Mouse (Mus musculus): ENCODE data around the gene Tubb4b. TPM values are rescaled to one million over a fixed set of nuclear protein-coding genes. Genes with fewer than 3 reads are reported as not detected.
A peak's percentile ranks its signal among the peaks of the same experiment; 100 is the strongest.

The Tubb4b gene
- polyA plus RNA-seq, 1 experiment from 2014 or later, result 429 TPM

DNA sequence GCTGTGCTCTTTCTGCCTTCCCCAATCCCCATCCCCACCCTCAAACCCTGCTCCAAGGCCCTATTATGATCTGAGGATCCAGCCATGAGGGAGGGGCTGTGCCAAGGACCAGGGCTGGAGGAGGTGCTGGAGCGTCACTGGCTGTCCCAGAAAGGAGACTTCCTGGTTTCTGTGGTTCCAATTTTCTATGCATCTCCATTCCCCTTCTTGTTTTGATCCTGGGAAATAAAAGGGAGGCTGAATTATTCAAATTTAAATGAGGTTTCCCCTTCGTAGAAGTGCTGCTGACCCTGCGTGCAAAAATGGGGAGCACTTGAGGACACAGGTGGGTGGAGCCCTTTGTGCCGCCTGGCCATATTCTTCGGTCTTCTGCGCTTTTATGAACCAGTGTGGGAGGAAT lies 41.8 kb downstream of the Tubb4b start:
- ATAC-seq (ENCODE audit: low read depth) (no peak), DNase-seq (ENCODE audit: low spot score) (no peak)
- H3K4me3 ChIP-seq (ENCODE audit: low read depth, low read length), result peak overlapping the region; percentile 57
- peaks cover 15% of the 10 kb centered on the region; the same call in 1 of the 2 replicates for H3K4me1 ChIP-seq (ENCODE audit: control insufficient read depth, insufficient read depth, low read length)
- no peaks in the 10 kb centered on the region for H3K36me3 ChIP-seq (ENCODE audit: control insufficient read depth, insufficient read depth, low read length)
- H3K4me2 ChIP-seq (ENCODE audit: low read depth, low read length), result peak overlapping the region; percentile 85
- no peak overlapping the region for H3K27ac ChIP-seq (replicated peaks; ENCODE audit: low read depth, low read length)
- WGBS, result 28% methylated on average over 6 of the region's 6 CpGs
- H3K27me3 ChIP-seq (replicated peaks; ENCODE audit: control insufficient read depth, insufficient read depth, low read length), result peaks cover 66% of the 10 kb centered on the region
- H3K9ac ChIP-seq (ENCODE audit: low read depth, low read length), result 0 out of 2 replicates have a peak overlapping the region, but pooled peaks have one; percentile 35
- no peaks in the 10 kb centered on the region for H3K9me3 ChIP-seq (ENCODE audit: control insufficient read depth, low read length)

DNA sequence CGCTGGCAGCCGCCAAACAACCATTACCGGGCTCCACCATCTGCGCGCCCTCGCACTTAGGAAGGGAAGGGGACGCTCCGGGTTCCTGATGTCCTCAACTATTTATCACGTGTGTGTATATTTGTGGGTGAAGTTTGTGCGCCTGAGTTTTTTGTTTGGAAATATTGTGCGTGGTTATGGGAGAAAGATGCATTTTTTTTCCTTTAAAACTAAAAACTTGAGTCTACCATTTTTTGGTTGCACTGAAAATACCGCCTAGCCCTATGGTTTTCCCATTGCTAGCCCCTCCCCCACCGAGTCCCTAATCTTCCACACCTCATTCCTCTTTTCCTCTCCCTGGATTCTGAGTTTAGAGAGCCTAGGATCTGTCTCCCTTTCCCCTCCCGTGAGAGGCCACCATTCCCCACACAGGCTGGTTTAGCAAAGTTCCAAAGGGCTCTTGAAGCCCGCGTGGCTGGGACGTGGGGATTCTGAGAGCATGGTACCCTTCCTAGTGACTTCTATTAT lies 42.6 kb downstream of the Tubb4b start:
- Histone ChIP-seq H3K4me2 (ENCODE audit: low read depth, low read length) (peak overlapping the region; percentile 85), H3K27ac (replicated peaks; ENCODE audit: low read depth, low read length) (peak overlapping the region; percentile 75), H3K9ac (ENCODE audit: low read depth, low read length) (peak overlapping the region; percentile 56), H3K4me3 (ENCODE audit: low read depth, low read length) (peak overlapping the region; percentile 57), H3K9me3 (ENCODE audit: control insufficient read depth, low read length) (no peaks in the 10 kb centered on the region), H3K4me1 (ENCODE audit: control insufficient read depth, insufficient read depth, low read length) (peaks cover 22% of the 10 kb centered on the region), H3K27me3 (replicated peaks; ENCODE audit: control insufficient read depth, insufficient read depth, low read length) (peaks cover 67% of the 10 kb centered on the region), H3K36me3 (ENCODE audit: control insufficient read depth, insufficient read depth, low read length) (no peaks in the 10 kb centered on the region)
- under 1% methylated on average over 17 of the region's 17 CpGs for WGBS
- no peak for ATAC-seq (ENCODE audit: low read depth)
- DNase-seq (ENCODE audit: low spot score), result no peak

DNA sequence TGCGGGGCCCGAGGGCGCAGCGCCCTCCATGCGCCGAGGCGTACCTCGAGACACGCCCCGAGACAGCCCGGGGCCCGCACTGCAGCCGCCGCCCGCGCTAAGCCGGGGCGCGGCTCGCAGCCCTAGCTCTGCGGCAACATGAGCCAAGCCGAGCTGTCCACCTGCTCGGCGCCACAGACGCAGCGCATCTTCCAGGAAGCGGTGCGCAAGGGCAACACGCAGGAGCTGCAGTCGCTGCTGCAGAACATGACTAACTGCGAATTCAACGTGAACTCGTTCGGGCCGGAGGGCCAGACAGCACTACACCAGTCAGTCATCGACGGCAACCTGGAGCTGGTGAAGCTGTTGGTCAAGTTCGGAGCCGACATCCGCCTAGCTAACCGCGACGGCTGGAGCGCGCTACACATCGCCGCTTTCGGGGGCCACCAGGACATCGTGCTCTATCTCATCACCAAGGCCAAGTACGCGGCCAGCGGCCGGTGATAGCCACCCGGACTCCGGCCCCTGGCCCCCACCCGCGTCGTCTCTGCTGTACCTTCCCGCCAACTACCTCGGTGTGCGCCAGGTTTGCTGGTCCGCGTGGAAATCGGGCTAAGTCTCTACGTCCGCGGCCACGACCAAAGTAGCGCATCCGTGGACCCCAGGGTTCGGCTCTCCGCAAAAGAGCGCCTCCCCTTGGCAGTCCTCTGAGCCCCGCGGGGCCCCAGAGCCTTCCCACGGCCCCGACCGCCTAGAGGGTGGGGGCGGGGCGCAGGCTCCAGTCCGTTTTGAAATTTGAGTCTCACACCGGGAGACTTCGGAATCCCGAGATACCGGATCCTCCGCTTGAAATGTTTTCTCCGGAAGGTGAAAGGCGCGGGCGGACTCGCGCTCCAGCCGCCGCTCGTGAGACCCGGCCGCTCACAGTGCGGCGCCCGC lies 43.3 kb downstream of the Tubb4b start:
- H3K4me3 ChIP-seq (ENCODE audit: low read depth, low read length), result peak overlapping the region; percentile 57
- ATAC-seq (ENCODE audit: low read depth) (peak; percentile 47), DNase-seq (ENCODE audit: low spot score) (peak; percentile 73)
- H3K9me3 ChIP-seq (ENCODE audit: control insufficient read depth, low read length), result no peaks in the 10 kb centered on the region
- peak overlapping the region; percentile 85 for H3K4me2 ChIP-seq (ENCODE audit: low read depth, low read length)
- no peaks in the 10 kb centered on the region for H3K36me3 ChIP-seq (ENCODE audit: control insufficient read depth, insufficient read depth, low read length)
- H3K9ac ChIP-seq (ENCODE audit: low read depth, low read length), result peak overlapping the region; percentile 56
- H3K27ac ChIP-seq (replicated peaks; ENCODE audit: low read depth, low read length), result peak overlapping the region; percentile 75
- H3K27me3 ChIP-seq (replicated peaks; ENCODE audit: control insufficient read depth, insufficient read depth, low read length), result peaks cover 67% of the 10 kb centered on the region
- H3K4me1 ChIP-seq (ENCODE audit: control insufficient read depth, insufficient read depth, low read length), result peaks cover 27% of the 10 kb centered on the region
- under 1% methylated on average over 74 of the region's 100 CpGs for WGBS

DNA sequence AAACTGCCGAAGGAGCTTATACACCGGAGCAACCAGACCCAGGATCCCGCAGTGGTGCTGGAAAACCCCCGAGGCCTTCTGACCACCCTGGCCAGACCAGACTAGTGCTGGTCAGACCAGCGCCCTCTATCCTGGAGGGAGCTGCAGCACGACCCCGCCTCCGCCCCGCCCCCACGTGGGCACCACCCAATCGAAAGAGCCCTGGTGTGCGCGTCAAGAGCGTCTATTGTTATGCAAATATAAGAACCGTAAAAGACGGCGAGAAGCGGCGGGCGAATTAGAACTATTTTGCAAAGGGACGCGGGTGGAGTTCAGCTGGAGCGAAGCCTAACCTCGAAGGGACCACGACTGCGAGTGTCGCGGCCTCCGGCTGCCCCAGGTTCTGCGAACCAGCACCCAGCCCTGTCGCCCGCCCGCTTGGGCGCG lies 44.0 kb downstream of the Tubb4b start, which contains the start of gene Nrarp:
TSS of gene Nrarp (plus strand) at position 281 of the 426 bp plus-strand sequence.
- no peaks in the 10 kb centered on the region for H3K9me3 ChIP-seq (ENCODE audit: control insufficient read depth, low read length)
- peak; percentile 87 for ATAC-seq (ENCODE audit: low read depth)

GRCm38 (mm10) chr2:25179566-25180217 lies 44.8 kb downstream of the Tubb4b start:
- ATAC-seq (ENCODE audit: low read depth), result no peak
- no peak for DNase-seq (ENCODE audit: low spot score)
- H3K4me3 ChIP-seq (ENCODE audit: low read depth, low read length), result peak overlapping the region; percentile 57
- H3K4me2 ChIP-seq (ENCODE audit: low read depth, low read length), result peak overlapping the region; percentile 85
- peak overlapping the region; percentile 13; the same call in 1 of the 2 replicates for H3K27ac ChIP-seq (replicated peaks; ENCODE audit: low read depth, low read length)
- no peak overlapping the region for H3K9ac ChIP-seq (ENCODE audit: low read depth, low read length)
- peaks cover 69% of the 10 kb centered on the region for H3K27me3 ChIP-seq (replicated peaks; ENCODE audit: control insufficient read depth, insufficient read depth, low read length)
- H3K9me3 ChIP-seq (ENCODE audit: control insufficient read depth, low read length), result no peaks in the 10 kb centered on the region
- 47% methylated on average over 15 of the region's 15 CpGs for whole genome bisulfite sequencing
- H3K36me3 ChIP-seq (ENCODE audit: control insufficient read depth, insufficient read depth, low read length), result no peaks in the 10 kb centered on the region
- peaks cover 20% of the 10 kb centered on the region for H3K4me1 ChIP-seq (ENCODE audit: control insufficient read depth, insufficient read depth, low read length)

More for the DNA sequence above, 44.0 kb downstream of the Tubb4b start, which contains the start of gene Nrarp:
- H3K4me3 ChIP-seq (ENCODE audit: low read depth, low read length), result peak within 1 kb of the TSS; percentile 57
- H3K4me1 ChIP-seq (ENCODE audit: control insufficient read depth, insufficient read depth, low read length), result peaks cover 26% of the 10 kb centered on the region
- DNase-seq (ENCODE audit: low spot score), result peak; percentile 95
- peak within 1 kb of the TSS; percentile 85 for H3K4me2 ChIP-seq (ENCODE audit: low read depth, low read length)
- peaks cover 71% of the 10 kb centered on the region for H3K27me3 ChIP-seq (replicated peaks; ENCODE audit: control insufficient read depth, insufficient read depth, low read length)
- H3K36me3 ChIP-seq (ENCODE audit: control insufficient read depth, insufficient read depth, low read length), result no peaks in the 10 kb centered on the region
- under 1% methylated on average over 32 of the region's 35 CpGs for whole genome bisulfite sequencing
- peak within 1 kb of the TSS; percentile 56 for H3K9ac ChIP-seq (ENCODE audit: low read depth, low read length)
- peak within 1 kb of the TSS; percentile 75 for H3K27ac ChIP-seq (replicated peaks; ENCODE audit: low read depth, low read length)

DNA sequence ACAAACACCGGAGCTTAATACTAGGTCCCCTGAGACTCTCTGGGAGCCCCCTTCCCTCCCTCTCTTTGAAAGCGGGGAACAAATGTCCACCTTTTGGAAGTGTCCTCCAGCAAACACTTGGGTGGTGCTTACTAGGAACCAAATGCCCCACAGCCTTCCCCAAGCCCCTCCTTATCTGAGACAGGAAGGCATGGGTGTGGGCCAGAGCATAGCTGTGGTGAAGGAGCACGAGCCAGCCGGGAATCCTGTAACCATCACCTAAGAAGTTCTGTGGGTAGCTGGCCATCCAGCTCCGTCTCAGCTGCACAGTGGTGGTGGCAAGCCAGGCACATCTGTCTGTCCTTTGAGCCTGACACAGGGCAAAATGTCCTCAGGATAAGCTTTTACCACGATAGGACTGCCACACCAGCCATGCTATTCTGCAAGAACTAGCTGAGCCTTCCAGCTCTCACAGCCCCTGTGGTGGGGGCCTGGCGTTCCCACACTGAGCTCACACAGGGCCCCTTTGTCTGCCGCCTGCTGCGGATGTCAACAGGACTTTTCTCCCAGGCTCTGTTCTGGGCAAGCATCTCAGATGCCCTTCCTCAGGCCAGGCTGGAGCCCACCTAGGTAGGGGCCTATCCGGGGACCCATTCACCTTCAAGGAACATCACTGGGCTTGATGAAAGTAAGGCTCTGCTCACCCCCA lies 46.1 kb downstream of the Tubb4b start:
- peaks cover 20% of the 10 kb centered on the region for H3K4me1 ChIP-seq (ENCODE audit: control insufficient read depth, insufficient read depth, low read length)
- peak overlapping the region; percentile 58 for H3K27ac ChIP-seq (replicated peaks; ENCODE audit: low read depth, low read length)
- 0 out of 2 replicates have a peak overlapping the region, but pooled peaks have one; percentile 28 for H3K9ac ChIP-seq (ENCODE audit: low read depth, low read length)
- peaks cover 57% of the 10 kb centered on the region for H3K27me3 ChIP-seq (replicated peaks; ENCODE audit: control insufficient read depth, insufficient read depth, low read length)
- peak overlapping the region; percentile 25 for H3K4me2 ChIP-seq (ENCODE audit: low read depth, low read length)
- no peak for DNase-seq (ENCODE audit: low spot score)
- no peak overlapping the region for H3K4me3 ChIP-seq (ENCODE audit: low read depth, low read length)
- no peaks in the 10 kb centered on the region for H3K36me3 ChIP-seq (ENCODE audit: control insufficient read depth, insufficient read depth, low read length)
- no peak for ATAC-seq (ENCODE audit: low read depth)
- WGBS, result 12% methylated on average over 10 of the region's 10 CpGs
- H3K9me3 ChIP-seq (ENCODE audit: control insufficient read depth, low read length), result no peaks in the 10 kb centered on the region

GRCm38 (mm10) chr2:25177685-25178084 lies 46.8 kb downstream of the Tubb4b start:
- H3K27me3 ChIP-seq (replicated peaks; ENCODE audit: control insufficient read depth, insufficient read depth, low read length), result peaks cover 50% of the 10 kb centered on the region
- H3K4me2 ChIP-seq (ENCODE audit: low read depth, low read length), result peak overlapping the region; percentile 25; the same call in 1 of the 2 replicates

GRCm38 (mm10) chr2:25177076-25177475 lies 47.4 kb downstream of the Tubb4b start:
- Histone ChIP-seq H3K4me3 (ENCODE audit: low read depth, low read length) (no peak overlapping the region), H3K27me3 (replicated peaks; ENCODE audit: control insufficient read depth, insufficient read depth, low read length) (peaks cover 46% of the 10 kb centered on the region), H3K4me2 (ENCODE audit: low read depth, low read length) (peak overlapping the region; percentile 25; the same call in 1 of the 2 replicates), H3K4me1 (ENCODE audit: control insufficient read depth, insufficient read depth, low read length) (peaks cover 20% of the 10 kb centered on the region), H3K9me3 (ENCODE audit: control insufficient read depth, low read length) (no peaks in the 10 kb centered on the region), H3K9ac (ENCODE audit: low read depth, low read length) (peak overlapping the region; percentile 46), H3K36me3 (ENCODE audit: control insufficient read depth, insufficient read depth, low read length) (no peaks in the 10 kb centered on the region), H3K27ac (replicated peaks; ENCODE audit: low read depth, low read length) (peak overlapping the region; percentile 58; the same call in 1 of the 2 replicates)
- WGBS, result 48% methylated on average over 4 of the region's 4 CpGs
- ATAC-seq (ENCODE audit: low read depth) (no peak), DNase-seq (ENCODE audit: low spot score) (no peak)

More at GRCm38 (mm10) chr2:25177685-25178084, 46.8 kb downstream of the Tubb4b start:
- Histone ChIP-seq H3K9me3 (ENCODE audit: control insufficient read depth, low read length) (no peaks in the 10 kb centered on the region), H3K36me3 (ENCODE audit: control insufficient read depth, insufficient read depth, low read length) (no peaks in the 10 kb centered on the region), H3K9ac (ENCODE audit: low read depth, low read length) (peak overlapping the region; percentile 46), H3K4me3 (ENCODE audit: low read depth, low read length) (no peak overlapping the region), H3K4me1 (ENCODE audit: control insufficient read depth, insufficient read depth, low read length) (peaks cover 20% of the 10 kb centered on the region), H3K27ac (replicated peaks; ENCODE audit: low read depth, low read length) (peak overlapping the region; percentile 58; the same call in 1 of the 2 replicates)
- no peak for ATAC-seq (ENCODE audit: low read depth)
- DNase-seq (ENCODE audit: low spot score), result peak; percentile 78
- WGBS, result 7% methylated on average over 5 of the region's 6 CpGs

Data from embryonic facial prominence, embryonic 14.5 days (tissue).